Mouse (Mus musculus) heart, embryonic 11.5 days (tissue): ENCODE measurements around the gene Rcor3. TPM values are rescaled to one million over a fixed set of nuclear protein-coding genes. Genes with fewer than 3 reads are reported as not detected.

ENCODE experiments used
- ATAC-seq: fragments of 200-750 bp; cut with Nextera tagmentation; replicated peaks from 2 replicates; pipeline ENCODE4 v1.8.0; 2017; ENCODE audit warnings: moderate library complexity; ENCODE audit not compliant: insufficient number of reproducible peaks, low FRiP score, low TSS enrichment
- H3K27ac ChIP-seq: fragments of 300-500 bp; sonication (generic); 2 replicates; pipeline ENCODE4 v1.5.1; 2014; ENCODE audit warnings: mild to moderate bottlenecking, low read depth, low read length
- H3K27me3 ChIP-seq: fragments of 300-500 bp; sonication (generic); 2 replicates; pipeline ENCODE4 v1.6.1; 2014; ENCODE audit warnings: mild to moderate bottlenecking, low read length, mixed read lengths; ENCODE audit not compliant: control insufficient read depth, insufficient read depth
- H3K36me3 ChIP-seq: fragments of 300-500 bp; sonication (generic); 2 replicates; pipeline ENCODE4 v1.6.1; 2014; ENCODE audit warnings: mild to moderate bottlenecking, low read length, moderate library complexity, mixed read lengths; ENCODE audit not compliant: control insufficient read depth, insufficient read depth
- H3K4me1 ChIP-seq: fragments of 300-500 bp; sonication (generic); 2 replicates; pipeline ENCODE4 v1.6.1; 2014; ENCODE audit warnings: low read length; ENCODE audit not compliant: control insufficient read depth, insufficient read depth
- H3K4me2 ChIP-seq: fragments of 300-500 bp; sonication (generic); 2 replicates; pipeline ENCODE4 v1.6.1; 2014; ENCODE audit warnings: mild to moderate bottlenecking, moderate library complexity
- H3K4me3 ChIP-seq: fragments of 300-500 bp; sonication (generic); 2 replicates; pipeline ENCODE4 v1.5.1; 2014; ENCODE audit warnings: low read depth, low read length
- H3K9ac ChIP-seq: fragments of 300-500 bp; sonication (generic); 2 replicates; pipeline ENCODE4 v1.6.1; 2014; ENCODE audit warnings: mild to moderate bottlenecking, low read depth, low read length, moderate library complexity
- H3K9me3 ChIP-seq: fragments of 300-500 bp; sonication (generic); replicated peaks from 2 replicates; pipeline ENCODE4 v1.6.1; 2016; ENCODE audit warnings: low read length; ENCODE audit not compliant: control insufficient read depth
- WGBS: fragments of 180-500 bp; shearing (Covaris S2); extraction: QIAGEN DNeasy Blood & Tissue Kit; methylation state at CpG from one replicate; pipeline ENCODE4 v1.1.7; 2014; ENCODE audit not compliant: insufficient replicate concordance; 5-methylcytosine and 5-hydroxymethylcytosine counted together
- polyA plus RNA-seq: library from polyadenylated mRNA; unstranded; fragments of >200 nt; fragmentation: Nextera tagmentation; extraction: Ambion mirVana; gene quantifications from 2 replicates; pipeline ENCODE4 v1.2.1, GENCODE M21; 2014

Gene Rcor3
- polyA plus RNA-seq, 1 experiment from 2014 or later, result 25.7 TPM

DNA sequence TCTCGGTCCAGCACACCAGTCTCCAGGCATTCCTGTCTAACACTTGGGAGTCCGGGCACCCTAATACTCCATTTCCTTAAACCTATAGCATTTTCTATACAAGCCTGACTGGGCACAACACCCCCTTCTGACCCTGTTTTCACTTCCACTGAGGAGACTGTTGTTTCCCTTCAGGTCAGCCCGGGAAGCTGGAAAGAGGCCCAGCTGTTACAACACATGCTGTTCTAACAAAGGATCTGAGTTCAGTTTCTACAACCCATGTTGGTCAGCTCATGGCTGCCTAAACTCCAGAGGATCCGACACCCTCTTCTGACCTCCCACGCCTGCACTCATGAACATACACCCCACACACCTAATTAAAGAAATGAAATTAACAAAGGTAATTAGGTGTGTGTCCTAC, 84.9 kb downstream of the Rcor3 start:
- Histone ChIP-seq H3K4me2 (no peak overlapping the region), H3K4me3 (no peak overlapping the region), H3K27ac (no peak overlapping the region), H3K36me3 (peaks cover 2% of the 10 kb centered on the region; the same call in 1 of the 2 replicates), H3K27me3 (no peaks in the 10 kb centered on the region), H3K4me1 (no peaks in the 10 kb centered on the region), H3K9me3 (no peaks in the 10 kb centered on the region), H3K9ac (no peak overlapping the region)
- WGBS, result 87% methylated on average over 5 of the region's 5 CpGs
- ATAC-seq, result no peak

DNA sequence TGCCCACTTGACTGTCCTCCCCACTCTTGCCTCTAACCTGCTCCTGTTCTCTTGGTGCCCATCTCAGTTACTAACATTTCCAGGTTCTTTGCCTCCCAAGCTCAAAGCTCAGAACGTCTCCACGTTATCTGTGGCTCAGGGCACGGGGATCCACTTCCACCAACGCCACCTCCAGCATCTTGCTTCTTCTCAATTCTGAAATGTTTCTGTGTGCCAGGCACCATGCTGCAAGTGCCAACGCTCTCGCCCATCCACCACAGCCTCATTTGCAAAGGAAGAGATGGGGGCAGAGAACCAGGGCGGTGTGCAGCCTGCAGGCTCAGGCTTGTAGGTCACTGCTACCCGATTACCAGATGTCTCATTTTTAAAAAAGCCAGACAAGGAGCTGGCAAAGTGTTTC, 85.4 kb downstream of the Rcor3 start:
- Histone ChIP-seq H3K4me1 (no peaks in the 10 kb centered on the region), H3K4me3 (no peak overlapping the region), H3K27me3 (no peaks in the 10 kb centered on the region), H3K36me3 (peaks cover 2% of the 10 kb centered on the region; the same call in 1 of the 2 replicates), H3K4me2 (no peak overlapping the region), H3K9me3 (no peaks in the 10 kb centered on the region), H3K9ac (no peak overlapping the region), H3K27ac (no peak overlapping the region)
- no peak for ATAC-seq
- 86% methylated on average over 8 of the region's 8 CpGs for WGBS

Other genes with a start within 250 kb of the Rcor3 start
- 2.1 and 2.4 TPM in 2 replicates for gene Slc30a1, start 231.3 kb downstream of the Rcor3 start, polyA plus RNA-seq
- gene Rd3, start 160.7 kb downstream of the Rcor3 start, polyA plus RNA-seq, result 1.0 and 1.3 TPM in 2 replicates
- 10.1 and 11.2 TPM in 2 replicates for gene Traf5, start 45.5 kb downstream of the Rcor3 start, polyA plus RNA-seq
- 0.30 and 0.39 TPM in 2 replicates for gene Kcnh1, start 52.7 kb upstream of the Rcor3 start, polyA plus RNA-seq